Mouse (Mus musculus): Measurements from ENCODE around the gene Cfap100.

Gene Cfap100

GRCm38 (mm10) chr6:90374647-90375046 lies 54.0 kb downstream of the Cfap100 start:
- peak; percentile 20 for DNase-seq

DNA sequence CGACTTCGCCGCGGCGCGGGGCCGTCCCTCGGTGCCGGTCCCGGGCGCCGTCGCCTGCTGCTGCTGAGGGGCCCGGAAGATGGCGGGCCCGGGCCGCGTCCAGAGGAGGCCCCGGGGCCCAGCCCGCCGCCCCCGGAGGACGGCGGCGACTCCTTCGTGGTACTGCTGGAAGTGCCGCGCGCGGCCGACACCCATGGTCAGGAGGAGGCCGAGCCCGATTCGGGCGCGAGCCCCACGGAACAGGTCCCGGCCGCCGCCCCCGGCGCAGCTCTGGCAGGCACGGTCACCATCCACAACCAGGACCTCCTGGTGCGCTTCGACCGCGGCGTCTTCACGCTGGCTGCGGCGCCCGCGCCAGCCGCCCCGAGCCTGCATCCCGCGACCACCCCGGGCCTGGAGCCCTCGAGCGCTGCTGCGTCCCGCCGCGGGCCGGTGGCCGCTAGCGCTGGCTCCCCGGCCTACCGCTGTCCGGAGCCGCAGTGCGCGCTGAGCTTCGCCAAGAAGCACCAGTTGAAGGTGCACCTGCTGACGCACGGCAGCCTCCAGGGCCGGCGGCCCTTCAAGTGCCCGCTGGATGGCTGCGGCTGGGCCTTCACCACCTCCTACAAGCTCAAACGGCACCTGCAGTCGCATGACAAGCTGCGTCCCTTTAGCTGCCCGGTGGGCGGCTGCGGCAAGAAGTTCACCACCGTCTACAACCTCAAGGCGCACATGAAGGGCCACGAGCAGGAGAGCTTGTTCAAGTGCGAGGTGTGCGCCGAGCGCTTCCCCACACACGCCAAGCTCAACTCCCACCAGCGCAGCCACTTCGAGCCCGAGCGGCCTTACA lies 58.7 kb downstream of the Cfap100 start:
- DNase-seq: peak; percentile 33

DNA sequence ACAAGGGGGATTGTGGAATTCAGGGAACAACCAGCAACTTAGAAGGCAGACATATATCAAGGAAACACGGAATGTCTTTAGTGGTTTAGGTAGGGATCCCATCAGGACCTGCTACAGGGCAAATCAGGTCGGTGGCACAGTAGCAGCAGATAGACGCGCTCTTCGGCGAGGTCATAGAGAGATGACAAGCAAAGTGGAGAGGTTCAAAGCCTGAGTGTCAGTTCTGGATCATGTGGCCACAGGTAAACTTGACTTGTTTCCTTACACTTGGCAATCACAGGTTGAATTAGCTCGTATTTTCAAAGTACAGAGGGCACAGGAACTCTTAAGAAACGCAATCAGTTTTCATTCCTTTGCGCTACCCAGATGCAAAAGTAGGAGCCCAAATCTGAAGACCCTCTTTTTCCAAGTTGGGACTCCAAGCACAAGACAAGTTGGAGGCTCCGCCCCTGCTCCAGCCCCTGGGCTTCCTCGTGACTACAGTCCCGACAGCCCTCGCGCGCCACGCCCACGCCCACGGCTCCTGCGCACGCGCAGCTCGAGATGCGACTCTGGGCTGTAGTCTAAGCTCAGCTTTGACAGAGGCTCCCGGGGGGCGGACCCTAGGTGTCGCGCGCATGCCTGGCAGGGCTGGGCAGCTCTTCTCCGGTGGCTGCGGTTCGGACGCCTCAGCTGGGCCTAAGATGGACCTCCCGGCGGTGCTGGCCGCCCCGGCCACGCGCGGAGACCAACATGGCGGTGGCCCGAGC lies 59.4 kb downstream of the Cfap100 start, which contains the start of gene Zxdc:
TSS of gene Zxdc (plus strand) at position 517 of the 749 bp plus-strand sequence.
- DNase-seq: peak; percentile 100

DNA sequence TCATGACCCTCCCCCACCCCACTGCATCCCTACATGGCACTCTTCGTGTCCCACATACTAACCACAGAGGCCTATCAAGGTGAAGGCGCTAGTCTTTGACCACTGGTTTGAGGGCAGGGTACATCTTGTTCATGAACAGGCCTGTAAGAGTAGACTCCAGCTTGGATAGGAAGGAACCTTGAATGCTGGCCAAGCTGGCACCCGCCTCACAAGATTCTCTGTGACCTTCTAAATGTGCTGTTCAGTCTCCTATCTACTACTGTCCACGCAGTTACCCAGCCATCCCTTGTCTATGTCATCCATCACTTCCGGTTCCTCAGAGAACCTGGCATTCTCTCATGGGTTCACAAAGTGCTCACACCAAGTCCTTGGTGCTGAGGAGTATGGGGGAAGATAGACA lies 65.3 kb downstream of the Cfap100 start:
- no peak for DNase-seq

- DNase-seq: no peak
Measured at GRCm38 (mm10) chr6:90360922-90361614, 67.5 kb downstream of the Cfap100 start.

- DNase-seq: peak; percentile 72
Measured at GRCm38 (mm10) chr6:90360024-90360781, 68.4 kb downstream of the Cfap100 start.

DNA sequence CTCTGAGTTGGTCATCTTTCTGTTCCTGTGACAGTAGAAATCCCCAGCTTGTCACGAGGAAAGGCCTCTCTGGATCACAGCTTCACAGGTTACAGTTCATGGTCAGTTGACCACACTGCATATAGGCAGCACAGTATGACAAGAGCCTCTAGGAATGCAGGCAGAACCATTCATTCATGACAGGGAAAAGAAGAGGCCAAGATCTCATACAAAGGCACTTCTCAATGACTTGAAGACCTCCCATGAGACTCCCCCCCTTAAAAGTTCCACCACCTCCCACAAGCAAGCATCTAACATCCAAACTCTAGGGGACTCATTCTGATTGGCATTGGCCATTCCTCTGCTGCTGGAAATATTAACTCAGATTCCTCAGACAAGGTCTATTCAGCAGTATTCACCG lies 69.2 kb downstream of the Cfap100 start:
- DNase-seq: no peak

- no peak for DNase-seq
Measured at GRCm38 (mm10) chr6:90358142-90358541, 70.5 kb downstream of the Cfap100 start.
